Mouse (Mus musculus) lung, postnatal 0 days (tissue): Measurements from ENCODE around the gene Mapk8ip3.

Source experiments
- CTCF ChIP-seq: IDR thresholded peaks from 2 replicates; pipeline ENCODE4 v1.5.1; 2016; ENCODE audit warnings: antibody characterized with exemption, mild to moderate bottlenecking
- EP300 ChIP-seq: IDR thresholded peaks from 2 replicates; pipeline ENCODE4 v1.6.1; 2016; ENCODE audit warnings: antibody characterized with exemption, mild to moderate bottlenecking, control low read depth

- TF ChIP-seq CTCF (no peak), EP300 (no peak)
These were observed 6.3 kb upstream of the Mapk8ip3 start for GRCm38 (mm10) chr17:24943036-24943435.
